Mouse (Mus musculus) lung, embryonic 14.5 days (tissue): Measurements from ENCODE around the gene Acvrl1. TPM values are rescaled to one million over a fixed set of nuclear protein-coding genes. Genes with fewer than 3 reads are reported as not detected.

ENCODE experiments used
- ATAC-seq: fragments of 200-750 bp; cut with Nextera tagmentation; 2 replicates; pipeline ENCODE4 v1.8.0; 2017; ENCODE audit warnings: mild to moderate bottlenecking, moderate TSS enrichment, moderate library complexity; ENCODE audit not compliant: insufficient read depth
- DNase-seq: peaks from one replicate; pipeline ENCODE4 v3.0.0-alpha.2; 2015
- H3K27ac ChIP-seq: fragments of 300-500 bp; sonication (generic); 2 replicates; pipeline ENCODE4 v1.5.1; 2014; ENCODE audit warnings: low read depth, mild to moderate bottlenecking, moderate library complexity
- H3K27me3 ChIP-seq: fragments of 300-500 bp; sonication (generic); 2 replicates; pipeline ENCODE4 v1.6.1; 2014; ENCODE audit warnings: low read length, control low read depth; ENCODE audit not compliant: insufficient read depth
- H3K36me3 ChIP-seq: fragments of 300-500 bp; sonication (generic); 2 replicates; pipeline ENCODE4 v1.6.1; 2014; ENCODE audit warnings: control low read depth; ENCODE audit not compliant: insufficient read depth
- H3K4me1 ChIP-seq: fragments of 300-500 bp; sonication (generic); 2 replicates; pipeline ENCODE4 v1.6.1; 2014; ENCODE audit warnings: antibody characterized with exemption, control low read depth; ENCODE audit not compliant: insufficient read depth
- H3K4me2 ChIP-seq: fragments of 300-500 bp; sonication (generic); 2 replicates; pipeline ENCODE4 v1.6.1; 2014; ENCODE audit warnings: mild to moderate bottlenecking
- H3K4me3 ChIP-seq: fragments of 300-500 bp; sonication (generic); 2 replicates; pipeline ENCODE4 v1.5.1; 2014; ENCODE audit warnings: low read depth, low read length
- H3K9ac ChIP-seq: fragments of 300-500 bp; sonication (generic); 2 replicates; pipeline ENCODE4 v1.6.1; 2014
- H3K9me3 ChIP-seq: fragments of 300-500 bp; sonication (generic); 2 replicates; pipeline ENCODE4 v1.6.1; 2016; ENCODE audit warnings: low read depth, low read length, control low read depth
- CTCF ChIP-seq: IDR thresholded peaks from 2 replicates; pipeline ENCODE4 v1.5.1; 2016; ENCODE audit warnings: antibody characterized with exemption, low read depth
- WGBS: fragments of 180-500 bp; shearing (Covaris S2); extraction: QIAGEN DNeasy Blood & Tissue Kit; methylation state at CpG from one replicate; pipeline ENCODE4 v1.1.7; 2014; 5-methylcytosine and 5-hydroxymethylcytosine counted together
- polyA plus RNA-seq: library from polyadenylated mRNA; unstranded; fragments of >200 nt; fragmentation: Nextera tagmentation; extraction: Ambion mirVana; gene quantifications from 2 replicates; pipeline ENCODE4 v1.2.1, GENCODE M21; 2014

The Acvrl1 gene
- polyA plus RNA-seq, 1 experiment from 2014 or later, result 34.4 TPM

- 61% methylated on average over 15 of the region's 15 CpGs for WGBS
- peaks cover 29% of the 10 kb centered on the region; the same call in 1 of the 2 replicates for H3K4me1 ChIP-seq
- peak overlapping the region; percentile 42; the same call in 1 of the 2 replicates for H3K27ac ChIP-seq
- H3K9ac ChIP-seq, result peak overlapping the region; percentile 24; the same call in 1 of the 2 replicates
- H3K9me3 ChIP-seq, result no peaks in the 10 kb centered on the region
- TF ChIP-seq CTCF, result no peak
- no peak for ATAC-seq
- no peak overlapping the region for H3K4me3 ChIP-seq
- H3K36me3 ChIP-seq, result 0 out of 2 replicates have a peak, but pooled peaks cover 4% of the 10 kb centered on the region
- DNase-seq, result no peak
- peak overlapping the region; percentile 53 for H3K4me2 ChIP-seq
- no peaks in the 10 kb centered on the region for H3K27me3 ChIP-seq
Measured at GRCm38 (mm10) chr15:101146100-101146965, 18.0 kb downstream of the Acvrl1 start.

GRCm38 (mm10) chr15:101147115-101147909 lies 19.0 kb downstream of the Acvrl1 start:
- peaks cover 29% of the 10 kb centered on the region; the same call in 1 of the 2 replicates for H3K4me1 ChIP-seq
- 58% methylated on average over 16 of the region's 16 CpGs for WGBS
- H3K4me3 ChIP-seq, result no peak overlapping the region
- no peaks in the 10 kb centered on the region for H3K9me3 ChIP-seq
- no peak for TF ChIP-seq CTCF
- no peak for DNase-seq
- no peak overlapping the region for H3K4me2 ChIP-seq
- no peak for ATAC-seq
- H3K27me3 ChIP-seq, result no peaks in the 10 kb centered on the region
- H3K27ac ChIP-seq, result no peak overlapping the region
- 0 out of 2 replicates have a peak, but pooled peaks cover 4% of the 10 kb centered on the region for H3K36me3 ChIP-seq
- no peak overlapping the region for H3K9ac ChIP-seq

GRCm38 (mm10) chr15:101147910-101148273 lies 19.6 kb downstream of the Acvrl1 start:
- Histone ChIP-seq H3K4me3 (no peak overlapping the region), H3K4me2 (peak overlapping the region; percentile 32), H3K27ac (0 out of 2 replicates have a peak overlapping the region, but pooled peaks have one; percentile 24), H3K9me3 (no peaks in the 10 kb centered on the region), H3K27me3 (no peaks in the 10 kb centered on the region), H3K9ac (no peak overlapping the region), H3K36me3 (0 out of 2 replicates have a peak, but pooled peaks cover 4% of the 10 kb centered on the region), H3K4me1 (peaks cover 26% of the 10 kb centered on the region; the same call in 1 of the 2 replicates)
- WGBS, result 7% methylated on average over 6 of the region's 6 CpGs
- DNase-seq (peak; percentile 67), ATAC-seq (no peak)
- no peak for TF ChIP-seq CTCF

- H3K4me3 ChIP-seq, result no peak overlapping the region
- peaks cover 20% of the 10 kb centered on the region; the same call in 1 of the 2 replicates for H3K4me1 ChIP-seq
- no peaks in the 10 kb centered on the region for H3K9me3 ChIP-seq
- H3K27me3 ChIP-seq, result no peaks in the 10 kb centered on the region
- 0 out of 2 replicates have a peak overlapping the region, but pooled peaks have one; percentile 24 for H3K27ac ChIP-seq
- WGBS, result 55% methylated on average over 6 of the region's 6 CpGs
- TF ChIP-seq CTCF, result no peak
- H3K36me3 ChIP-seq, result no peaks in the 10 kb centered on the region
- H3K4me2 ChIP-seq, result no peak overlapping the region
- DNase-seq, result no peak
- no peak overlapping the region for H3K9ac ChIP-seq
- ATAC-seq, result no peak
Measured at GRCm38 (mm10) chr15:101148604-101149003, 20.3 kb downstream of the Acvrl1 start.

GRCm38 (mm10) chr15:101151409-101152261 lies 23.3 kb downstream of the Acvrl1 start:
- ATAC-seq (no peak), DNase-seq (no peak)
- H3K4me3 ChIP-seq, result no peak overlapping the region
- peaks cover 13% of the 10 kb centered on the region; the same call in 1 of the 2 replicates for H3K4me1 ChIP-seq
- peaks cover 2% of the 10 kb centered on the region; the same call in 1 of the 2 replicates for H3K9me3 ChIP-seq
- no peak overlapping the region for H3K27ac ChIP-seq
- H3K27me3 ChIP-seq, result no peaks in the 10 kb centered on the region
- TF ChIP-seq CTCF, result no peak
- H3K4me2 ChIP-seq, result no peak overlapping the region
- H3K36me3 ChIP-seq, result no peaks in the 10 kb centered on the region; the same call in 1 of the 2 replicates
- WGBS, result 65% methylated on average over 9 of the region's 9 CpGs
- H3K9ac ChIP-seq, result no peak overlapping the region
